ENCODE assay signal across 26 mouse cellular contexts in genomic region chr15:88472351-88473100, GRCm38 (mm10).
"Had no signal": no experiment of that assay in that cellular context is flagged by ENCODE, and none has a peak within 500 bp of the region (broad histone marks: within the 10 kb centered on the region; RNA-seq: fewer than 3 reads in every experiment).

No protein-coding gene starts in this region.

- DNase-seq: cerebellum, adult 18-20 months; cerebellum, adult 2 months; cerebellum, adult 8-10 months; cerebellum, adult 9-10 months; cerebellum, adult 9-11 months; cerebellum, postnatal 10 days; cerebellum, postnatal 25 days; cerebellum, postnatal 36 days; embryo, embryonic 11 days; forebrain, postnatal 0 days; gastrocnemius, adult 2 months; gastrocnemius, postnatal 10 days; gastrocnemius, postnatal 14 days; gastrocnemius, postnatal 25 days; gastrocnemius, postnatal 36 days; heart, adult 18-20 months; heart, adult 2 months had no signal

- H3K4me3 ChIP-seq: embryonic facial prominence, embryonic 10.5 days; embryonic facial prominence, embryonic 12.5 days; embryonic facial prominence, embryonic 13.5 days; embryonic facial prominence, embryonic 15.5 days; erythroblast, embryonic 14.5 days; forebrain, embryonic 13.5 days; forebrain, embryonic 15.5 days; gastrocnemius, adult 2 months; heart, adult 2 months; heart, embryonic 13.5 days had no signal

- H3K9me3 ChIP-seq: embryonic facial prominence, embryonic 10.5 days; embryonic facial prominence, embryonic 12.5 days; embryonic facial prominence, embryonic 13.5 days; embryonic facial prominence, embryonic 15.5 days; forebrain, embryonic 13.5 days; forebrain, embryonic 15.5 days; heart, embryonic 13.5 days had no signal

- H3K27ac ChIP-seq: embryonic facial prominence, embryonic 10.5 days; embryonic facial prominence, embryonic 12.5 days; embryonic facial prominence, embryonic 13.5 days; embryonic facial prominence, embryonic 15.5 days; forebrain, embryonic 13.5 days; forebrain, embryonic 15.5 days; gastrocnemius, adult 2 months; heart, adult 2 months; heart, embryonic 13.5 days had no signal

- H3K27me3 ChIP-seq: embryonic facial prominence, embryonic 12.5 days; embryonic facial prominence, embryonic 13.5 days; embryonic facial prominence, embryonic 15.5 days; heart, embryonic 13.5 days had no signal

- H3K4me1 ChIP-seq: embryonic facial prominence, embryonic 12.5 days; embryonic facial prominence, embryonic 15.5 days; heart, embryonic 13.5 days had no signal

- ATAC-seq: forebrain, embryonic 13.5 days; forebrain, embryonic 15.5 days; forebrain, embryonic 16.5 days; forebrain, postnatal 0 days had no signal

- H3K36me3 ChIP-seq: embryonic facial prominence, embryonic 10.5 days; embryonic facial prominence, embryonic 12.5 days; embryonic facial prominence, embryonic 13.5 days; embryonic facial prominence, embryonic 15.5 days; forebrain, embryonic 15.5 days; heart, embryonic 13.5 days had no signal

- H3K4me2 ChIP-seq: embryonic facial prominence, embryonic 12.5 days; embryonic facial prominence, embryonic 13.5 days; embryonic facial prominence, embryonic 15.5 days; forebrain, embryonic 13.5 days; forebrain, embryonic 15.5 days; heart, embryonic 13.5 days had no signal

- H3K9ac ChIP-seq: embryonic facial prominence, embryonic 12.5 days; embryonic facial prominence, embryonic 13.5 days; embryonic facial prominence, embryonic 15.5 days; forebrain, embryonic 13.5 days; forebrain, embryonic 15.5 days; forebrain, postnatal 0 days; heart, embryonic 13.5 days had no signal
